Mouse (Mus musculus) kidney, adult 2 months (tissue): ENCODE results near the gene Fbxw8.

Experiments used
- CTCF ChIP-seq: fragments of 200-500 bp; conservative IDR thresholded peaks from 2 replicates; pipeline ENCODE4 v1.5.1; 2011; ENCODE audit warnings: low read depth, mild to moderate bottlenecking, control low read depth, low read length, moderate library complexity, mixed read lengths; ENCODE audit not compliant: insufficient read depth, insufficient read length
- POLR2A ChIP-seq: fragments of 200-500 bp; IDR thresholded peaks from one replicate; pipeline ENCODE4 v1.6.1; 2011; ENCODE audit warnings: low read depth, low read length, control low read depth

DNA sequence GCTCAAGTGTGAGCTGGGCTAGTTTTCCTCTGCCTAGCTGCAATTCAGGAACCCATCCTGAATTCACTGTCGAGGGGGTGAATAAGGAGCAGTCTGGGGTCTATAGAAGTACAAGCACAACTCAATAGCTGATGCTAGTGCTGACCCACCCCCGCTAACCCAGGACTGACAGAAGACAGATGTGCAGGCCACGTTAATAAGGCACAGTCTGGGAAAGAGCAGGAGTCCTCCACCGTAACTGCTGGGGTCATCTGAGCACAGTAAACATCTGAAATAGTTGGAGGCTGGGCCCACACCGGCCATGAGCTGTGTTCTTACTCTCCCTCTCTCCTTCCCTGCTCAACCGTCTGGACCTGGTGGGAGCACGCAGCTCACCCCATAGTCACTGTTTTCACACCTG is 68.3 kb downstream of the Fbxw8 start:
- TF ChIP-seq POLR2A (no peak), CTCF (no peak)
